Mouse (Mus musculus): Measurements from ENCODE around the gene Pcx. TPM values are rescaled to one million over a fixed set of nuclear protein-coding genes. Genes with fewer than 3 reads are reported as not detected.

The Pcx gene
- polyA plus RNA-seq, 1 experiment: 343 TPM

DNA sequence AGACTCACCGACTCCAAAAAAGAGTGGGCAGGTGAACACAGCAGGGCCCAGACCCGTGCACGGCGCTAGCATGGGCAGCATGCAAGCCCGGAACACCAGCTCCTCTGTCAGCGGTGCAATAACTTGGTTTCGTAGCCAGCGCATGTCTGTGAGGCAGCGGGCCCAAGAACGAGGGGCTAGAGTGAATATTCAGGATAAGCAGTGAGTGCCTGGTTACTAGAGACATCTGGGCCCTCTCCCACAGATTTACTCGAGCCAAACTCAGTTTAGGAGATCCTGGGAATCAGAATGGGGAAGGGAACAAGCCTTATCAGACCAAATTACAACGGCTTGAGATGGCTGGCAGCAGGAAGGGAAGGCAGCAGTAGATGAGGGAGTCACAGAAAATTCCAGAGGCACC lies 113.7 kb downstream of the Pcx start:
- H3K4me3 ChIP-seq (ENCODE audit: insufficient read depth, low read depth, low read length): no peak overlapping the region; the same call in 1 of the 2 replicates
- H3K27ac ChIP-seq (replicated peaks; ENCODE audit: low read depth, low read length): no peak overlapping the region

DNA sequence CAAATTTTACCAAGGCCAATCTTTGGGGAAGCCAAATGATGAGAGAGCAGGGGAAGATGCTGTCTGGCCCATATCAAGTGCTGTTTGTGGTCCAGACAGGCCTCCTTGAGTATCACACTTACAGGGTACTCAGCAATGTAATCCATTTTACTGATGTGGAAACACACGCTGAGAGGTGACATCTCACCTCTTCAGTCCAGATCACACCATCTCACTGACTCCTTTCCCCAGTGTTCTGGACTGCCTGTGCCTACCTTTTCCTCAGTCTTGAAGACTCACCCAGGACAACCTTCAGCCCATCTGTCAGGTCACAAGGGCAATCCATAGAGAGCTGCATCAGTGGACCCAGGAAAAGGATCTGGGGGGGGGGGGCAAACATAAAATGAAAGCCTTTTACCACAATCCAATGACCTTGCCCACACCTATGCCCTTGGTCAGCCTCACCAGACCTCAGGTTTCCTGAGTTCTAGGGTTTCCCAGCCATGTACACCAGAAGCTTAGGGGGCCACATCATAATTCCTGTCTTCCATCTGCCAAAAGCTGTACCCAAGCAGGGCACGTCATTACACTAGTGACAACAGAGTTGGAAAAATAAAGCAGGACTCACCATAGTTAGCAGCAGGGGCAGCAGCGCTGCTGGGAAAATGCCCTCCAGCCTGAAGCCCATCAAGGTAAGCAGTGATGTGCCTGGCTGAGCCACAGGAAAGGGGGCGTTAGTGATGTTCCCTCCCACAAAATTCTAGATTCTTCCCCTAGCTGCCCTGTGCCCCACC lies 114.3 kb downstream of the Pcx start:
- H3K4me1 ChIP-seq (ENCODE audit: control insufficient read depth, insufficient read depth, insufficient read length, low read length): 0 out of 2 replicates have a peak, but pooled peaks cover 4% of the 10 kb centered on the region
- peak overlapping the region; percentile 91 for H3K4me3 ChIP-seq (ENCODE audit: insufficient read depth, low read depth, low read length)
- peak overlapping the region; percentile 32 for H3K27ac ChIP-seq (replicated peaks; ENCODE audit: low read depth, low read length)

More for the DNA sequence above, 113.7 kb downstream of the Pcx start:
- H3K4me1 ChIP-seq (ENCODE audit: control insufficient read depth, insufficient read depth, insufficient read length, low read length): 0 out of 2 replicates have a peak, but pooled peaks cover 4% of the 10 kb centered on the region

DNA sequence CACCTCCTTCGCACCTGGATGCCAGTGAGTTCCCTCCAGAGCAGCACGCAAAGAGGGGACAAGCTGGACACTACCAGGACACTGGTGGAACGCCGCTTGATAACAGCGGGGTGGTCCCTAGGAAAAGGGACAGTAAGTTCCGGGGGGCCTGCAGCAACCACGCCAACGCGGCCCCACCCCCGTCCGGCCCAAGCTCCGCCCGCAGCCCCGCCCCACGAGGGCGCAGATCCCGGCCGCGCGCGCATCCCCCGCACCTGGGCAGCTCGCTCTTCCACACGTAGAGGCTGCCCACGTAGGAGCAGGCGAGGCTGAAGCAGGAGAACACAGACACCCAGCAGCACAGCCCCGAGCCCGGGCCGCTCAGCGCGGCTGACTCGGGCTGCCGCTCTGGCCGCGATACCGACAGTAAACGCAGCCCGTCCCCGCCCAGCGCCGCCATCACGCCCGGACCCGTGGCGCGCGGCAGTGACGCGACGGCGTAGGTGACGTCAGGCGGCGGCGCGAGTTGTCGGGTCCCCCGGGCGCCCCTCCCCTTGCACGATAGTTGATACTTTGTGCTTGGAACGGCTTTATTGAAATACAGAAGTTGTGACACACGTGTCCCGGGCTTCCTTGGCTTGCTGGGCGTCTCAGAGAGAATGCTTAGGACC lies 115.0 kb downstream of the Pcx start, which contains the start of gene Rce1:
Gene Rce1 (minus strand): TSS at position 463 of the 650 bp plus-strand sequence.
- peak within 1 kb of the TSS; percentile 73 for H3K27ac ChIP-seq (replicated peaks; ENCODE audit: low read depth, low read length)
- 0 out of 2 replicates have a peak, but pooled peaks cover 4% of the 10 kb centered on the region for H3K4me1 ChIP-seq (ENCODE audit: control insufficient read depth, insufficient read depth, insufficient read length, low read length)
- H3K4me3 ChIP-seq (ENCODE audit: insufficient read depth, low read depth, low read length): peak within 1 kb of the TSS; percentile 91

DNA sequence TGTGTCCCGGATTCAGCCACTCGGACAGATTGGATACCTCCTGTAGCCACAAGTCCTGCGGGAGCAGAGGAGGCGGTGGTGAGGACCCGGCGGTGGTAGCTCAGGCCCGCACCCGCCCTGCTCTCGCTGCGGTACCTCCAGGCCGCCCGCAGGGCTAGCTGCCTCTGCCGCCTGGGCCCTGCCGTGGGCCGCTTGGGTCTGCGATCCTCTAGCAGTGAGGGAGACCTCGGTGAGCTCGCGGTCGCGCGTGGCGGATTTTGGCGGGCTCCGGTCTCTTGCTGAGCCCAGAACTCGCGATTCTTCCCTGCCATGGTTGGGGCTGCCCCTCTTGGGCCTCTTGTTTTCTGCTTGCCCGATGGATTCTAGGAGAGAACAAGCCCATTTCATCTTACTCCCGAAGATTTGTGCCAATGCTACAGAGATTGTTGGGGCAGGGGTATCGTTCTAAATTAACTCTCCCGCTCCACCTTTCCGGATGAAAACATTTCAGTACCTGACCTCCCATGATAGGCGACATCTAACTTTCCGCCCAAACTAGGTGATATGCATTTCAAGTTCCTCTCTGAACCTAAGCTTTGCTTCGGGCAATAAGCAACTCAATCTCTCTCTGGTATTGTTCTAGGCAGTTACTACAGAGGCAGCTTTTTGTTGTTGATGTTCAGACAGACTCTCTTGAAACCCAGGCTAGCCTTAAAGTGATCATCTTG lies 115.7 kb downstream of the Pcx start:
- H3K4me1 ChIP-seq (ENCODE audit: control insufficient read depth, insufficient read depth, insufficient read length, low read length): 0 out of 2 replicates have a peak, but pooled peaks cover 4% of the 10 kb centered on the region
- H3K4me3 ChIP-seq (ENCODE audit: insufficient read depth, low read depth, low read length): peak overlapping the region; percentile 91
- peak overlapping the region; percentile 67 for H3K27ac ChIP-seq (replicated peaks; ENCODE audit: low read depth, low read length)

DNA sequence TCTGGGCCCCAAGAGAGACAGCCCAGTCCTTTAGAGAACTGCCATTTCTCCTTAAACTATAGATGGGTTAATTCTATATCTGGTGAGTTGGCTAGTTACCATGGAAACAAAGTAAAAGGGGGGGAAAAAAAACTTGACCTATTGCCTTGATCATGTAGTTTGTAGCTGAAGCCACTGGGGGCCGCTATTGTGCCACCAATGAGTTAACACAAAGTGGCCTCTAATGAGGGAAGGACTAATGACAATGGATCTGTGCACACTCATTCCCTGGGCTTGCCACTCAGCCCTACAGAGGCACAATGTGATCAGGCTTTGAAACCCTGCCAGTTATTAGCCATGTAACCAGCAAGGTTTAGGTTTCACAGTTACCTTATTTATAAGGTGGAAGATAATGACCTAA lies 118.5 kb downstream of the Pcx start:
- no peak overlapping the region for H3K4me3 ChIP-seq (ENCODE audit: insufficient read depth, low read depth, low read length)
- no peak overlapping the region for H3K27ac ChIP-seq (replicated peaks; ENCODE audit: low read depth, low read length)
- H3K4me1 ChIP-seq (ENCODE audit: control insufficient read depth, insufficient read depth, insufficient read length, low read length): 0 out of 2 replicates have a peak, but pooled peaks cover 4% of the 10 kb centered on the region

DNA sequence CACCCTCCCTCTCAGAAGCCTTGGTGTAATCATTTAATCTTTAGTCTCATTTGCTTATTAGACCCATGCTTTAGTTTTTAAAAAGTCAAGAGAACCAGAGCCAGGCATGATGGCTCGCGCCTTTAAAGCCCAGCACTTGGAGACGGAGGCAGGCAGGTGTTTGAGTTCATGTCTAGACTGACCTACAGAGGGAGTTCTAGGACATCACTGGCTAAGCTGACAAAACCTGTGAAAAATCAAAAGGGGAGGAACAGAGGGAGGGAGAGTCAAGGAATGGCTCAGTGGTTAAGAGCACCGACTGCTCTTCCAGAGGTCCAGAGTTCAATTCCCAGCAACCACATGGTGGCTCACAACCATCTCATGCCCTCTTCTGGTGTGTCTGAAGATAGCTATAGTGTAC lies 125.7 kb downstream of the Pcx start:
- Histone ChIP-seq H3K27ac (replicated peaks; ENCODE audit: low read depth, low read length) (no peak overlapping the region), H3K4me1 (ENCODE audit: control insufficient read depth, insufficient read depth, insufficient read length, low read length) (no peaks in the 10 kb centered on the region), H3K4me3 (ENCODE audit: insufficient read depth, low read depth, low read length) (no peak overlapping the region)

DNA sequence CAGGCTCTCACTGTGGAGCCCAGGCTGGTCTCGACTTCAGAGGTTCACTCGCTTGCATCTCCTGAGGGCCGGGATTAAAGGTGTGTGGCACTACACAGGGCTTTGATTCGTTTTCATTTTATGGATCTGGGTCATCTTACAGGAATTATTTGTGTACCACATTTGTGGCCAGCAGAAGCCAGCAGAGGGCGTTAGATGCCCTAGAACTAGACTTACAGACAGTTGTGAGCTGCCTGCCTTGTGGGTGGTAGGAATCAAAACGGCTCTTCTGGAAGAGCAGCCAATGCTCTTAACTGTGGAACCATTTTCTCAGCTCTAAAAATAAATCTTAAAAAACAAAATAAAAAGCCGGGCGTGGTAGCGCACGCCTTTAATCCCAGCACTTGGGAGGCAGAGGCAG lies 134.0 kb downstream of the Pcx start:
- Histone ChIP-seq H3K4me3 (ENCODE audit: insufficient read depth, low read depth, low read length) (no peak overlapping the region), H3K27ac (replicated peaks; ENCODE audit: low read depth, low read length) (no peak overlapping the region), H3K4me1 (ENCODE audit: control insufficient read depth, insufficient read depth, insufficient read length, low read length) (no peaks in the 10 kb centered on the region)

DNA sequence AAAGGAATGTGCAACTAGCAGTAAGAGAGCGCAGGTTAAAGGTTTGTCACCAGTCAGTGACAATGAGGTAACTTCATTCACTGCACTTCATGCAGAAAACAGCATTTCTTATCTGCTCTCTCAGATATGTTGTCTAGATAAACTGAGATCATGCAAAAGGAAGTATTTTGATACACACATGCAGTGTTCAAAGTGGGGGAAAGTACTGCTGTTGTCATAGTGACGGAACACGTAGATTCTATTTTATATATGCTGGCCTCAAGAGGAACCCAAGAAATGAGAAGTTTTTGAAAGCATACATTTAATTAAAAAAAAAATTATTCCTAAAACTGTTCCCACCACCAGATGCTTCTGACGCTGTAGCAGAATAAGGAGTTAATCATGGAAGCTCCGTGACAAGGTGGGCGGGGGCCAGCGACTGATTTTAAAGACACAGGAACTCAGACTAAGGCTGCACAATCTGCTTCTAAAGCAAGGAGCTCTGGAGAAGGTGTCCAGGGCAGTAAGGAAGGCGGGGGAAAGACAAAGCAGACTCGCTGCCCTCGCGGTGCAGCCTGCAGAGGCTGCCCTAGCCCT lies 136.7 kb downstream of the Pcx start:
- Histone ChIP-seq H3K4me1 (ENCODE audit: control insufficient read depth, insufficient read depth, insufficient read length, low read length) (no peaks in the 10 kb centered on the region), H3K4me3 (ENCODE audit: insufficient read depth, low read depth, low read length) (no peak overlapping the region), H3K27ac (replicated peaks; ENCODE audit: low read depth, low read length) (no peak overlapping the region)

DNA sequence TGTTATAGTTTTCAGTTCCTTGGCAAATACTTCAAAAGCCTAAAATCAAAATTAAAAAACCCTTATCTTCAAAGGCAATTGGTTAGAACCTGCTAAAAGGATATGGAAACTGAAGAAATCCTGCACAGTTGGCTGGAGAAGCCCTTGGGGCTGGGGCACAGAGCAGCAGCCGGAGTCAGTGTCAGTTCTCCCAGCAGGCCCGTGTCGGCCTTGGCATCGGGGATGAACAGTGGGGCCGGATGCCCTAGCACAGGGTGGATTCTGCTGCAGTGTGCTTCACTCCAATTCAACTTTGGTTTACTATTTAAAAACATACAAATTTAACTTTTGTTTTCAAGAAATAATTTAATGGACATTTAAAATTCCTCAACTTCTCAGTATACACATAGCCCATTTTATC lies 147.9 kb downstream of the Pcx start:
- no peak overlapping the region for H3K4me3 ChIP-seq (ENCODE audit: insufficient read depth, low read depth, low read length)
- H3K27ac ChIP-seq (replicated peaks; ENCODE audit: low read depth, low read length): no peak overlapping the region
- no peaks in the 10 kb centered on the region for H3K4me1 ChIP-seq (ENCODE audit: control insufficient read depth, insufficient read depth, insufficient read length, low read length)

DNA sequence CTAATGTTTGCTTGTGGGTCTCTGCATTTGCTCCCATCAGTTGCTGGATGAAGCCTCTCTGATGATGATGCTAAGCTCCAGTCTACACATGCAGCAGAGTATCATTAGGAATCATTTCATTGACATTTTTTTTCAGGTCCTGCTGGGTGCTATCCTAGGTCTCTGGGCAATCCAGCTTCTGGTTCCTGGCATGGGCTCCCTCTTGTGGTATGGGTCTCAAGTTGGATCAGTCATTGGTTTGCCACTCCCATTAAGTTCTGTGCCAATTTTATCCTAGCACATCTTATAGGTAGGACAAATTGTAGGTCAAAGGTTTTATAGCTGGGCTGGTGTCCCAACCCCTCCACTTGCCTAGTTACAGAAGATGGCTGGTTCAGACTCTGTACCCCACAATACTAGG lies 156.5 kb downstream of the Pcx start:
- Histone ChIP-seq H3K4me3 (ENCODE audit: insufficient read depth, low read depth, low read length) (no peak overlapping the region), H3K27ac (replicated peaks; ENCODE audit: low read depth, low read length) (no peak overlapping the region), H3K4me1 (ENCODE audit: control insufficient read depth, insufficient read depth, insufficient read length, low read length) (no peaks in the 10 kb centered on the region)

DNA sequence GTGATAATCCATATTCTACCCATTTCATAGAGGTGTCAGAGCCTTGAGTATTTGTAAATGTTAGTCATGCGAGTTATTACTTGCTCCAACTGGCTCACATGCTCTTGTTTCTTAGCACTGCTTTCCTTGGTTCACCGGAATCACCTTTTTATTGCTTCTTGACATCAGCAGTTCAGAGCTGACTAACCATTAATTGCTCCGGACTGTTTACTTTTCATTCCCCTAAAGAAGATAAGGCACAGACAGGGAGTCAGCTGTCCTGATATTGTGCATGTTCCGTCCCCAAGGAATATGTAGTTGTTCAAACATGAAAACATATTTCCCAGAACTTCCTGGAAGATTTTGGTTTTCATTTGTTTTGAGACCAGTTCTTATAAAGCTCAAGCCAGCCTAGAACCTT lies 160.5 kb downstream of the Pcx start:
- no peaks in the 10 kb centered on the region for H3K4me1 ChIP-seq (ENCODE audit: control insufficient read depth, insufficient read depth, insufficient read length, low read length)
- no peak overlapping the region for H3K27ac ChIP-seq (replicated peaks; ENCODE audit: low read depth, low read length)
- no peak overlapping the region for H3K4me3 ChIP-seq (ENCODE audit: insufficient read depth, low read depth, low read length)

Other genes starting within 250 kb of the Pcx start
- 3.3 and 4.8 TPM in 2 replicates for gene Ssh3, start 241.3 kb upstream of the Pcx start, polyA plus RNA-seq (2012; ENCODE audit: insufficient read depth, insufficient read length, missing spikeins)
- 0.87 TPM in 1 of 2 replicates, not detected in the other for gene Ankrd13d, start 227.3 kb upstream of the Pcx start, polyA plus RNA-seq (2012; ENCODE audit: insufficient read depth, insufficient read length, missing spikeins)
- gene Grk2, start 204.2 kb upstream of the Pcx start, polyA plus RNA-seq (2012; ENCODE audit: insufficient read depth, insufficient read length, missing spikeins): 30.7 and 35.9 TPM in 2 replicates
- 18.9 and 20.6 TPM in 2 replicates for gene Kdm2a, start 112.2 kb upstream of the Pcx start, polyA plus RNA-seq (2012; ENCODE audit: insufficient read depth, insufficient read length, missing spikeins)
- gene Rhod, start 71.0 kb upstream of the Pcx start, polyA plus RNA-seq (2012; ENCODE audit: insufficient read depth, insufficient read length, missing spikeins): 4.3 and 4.5 TPM in 2 replicates
- gene Syt12, start 33.0 kb upstream of the Pcx start, polyA plus RNA-seq (2012; ENCODE audit: insufficient read depth, insufficient read length, missing spikeins): 6.9 and 8.0 TPM in 2 replicates
- gene 2010003K11Rik, start 11.9 kb upstream of the Pcx start, polyA plus RNA-seq (2012; ENCODE audit: insufficient read depth, insufficient read length, missing spikeins): 30.6 and 32.3 TPM in 2 replicates
- 0.36 TPM in 1 of 2 replicates, not detected in the other for gene Lrfn4, start 105.2 kb downstream of the Pcx start, polyA plus RNA-seq (2012; ENCODE audit: insufficient read depth, insufficient read length, missing spikeins)
- 14.1 and 17.0 TPM in 2 replicates for gene Rce1, start 115.2 kb downstream of the Pcx start, polyA plus RNA-seq (2012; ENCODE audit: insufficient read depth, insufficient read length, missing spikeins)
- gene Gm960, start 188.2 kb downstream of the Pcx start, polyA plus RNA-seq (2012; ENCODE audit: insufficient read depth, insufficient read length, missing spikeins): not detected in 2 replicates
- 0.13 TPM in 1 of 2 replicates, not detected in the other for gene Sptbn2, start 200.7 kb downstream of the Pcx start, polyA plus RNA-seq (2012; ENCODE audit: insufficient read depth, insufficient read length, missing spikeins)
- gene Rbm4b, start 246.0 kb downstream of the Pcx start, polyA plus RNA-seq (2012; ENCODE audit: insufficient read depth, insufficient read length, missing spikeins): 4.7 and 5.8 TPM in 2 replicates

Measured in brown adipose tissue, adult 24 weeks (tissue).